Mouse (Mus musculus) cerebellum, adult 18-20 months (tissue): Measurements from ENCODE around the gene Wbp11.
A peak's percentile ranks its signal among the peaks of the same experiment; 100 is the strongest.

Source experiments
- DNase-seq, 2 experiments: peaks; one replicate each; pipeline ENCODE4 v3.0.0; 2021

The Wbp11 gene

DNA sequence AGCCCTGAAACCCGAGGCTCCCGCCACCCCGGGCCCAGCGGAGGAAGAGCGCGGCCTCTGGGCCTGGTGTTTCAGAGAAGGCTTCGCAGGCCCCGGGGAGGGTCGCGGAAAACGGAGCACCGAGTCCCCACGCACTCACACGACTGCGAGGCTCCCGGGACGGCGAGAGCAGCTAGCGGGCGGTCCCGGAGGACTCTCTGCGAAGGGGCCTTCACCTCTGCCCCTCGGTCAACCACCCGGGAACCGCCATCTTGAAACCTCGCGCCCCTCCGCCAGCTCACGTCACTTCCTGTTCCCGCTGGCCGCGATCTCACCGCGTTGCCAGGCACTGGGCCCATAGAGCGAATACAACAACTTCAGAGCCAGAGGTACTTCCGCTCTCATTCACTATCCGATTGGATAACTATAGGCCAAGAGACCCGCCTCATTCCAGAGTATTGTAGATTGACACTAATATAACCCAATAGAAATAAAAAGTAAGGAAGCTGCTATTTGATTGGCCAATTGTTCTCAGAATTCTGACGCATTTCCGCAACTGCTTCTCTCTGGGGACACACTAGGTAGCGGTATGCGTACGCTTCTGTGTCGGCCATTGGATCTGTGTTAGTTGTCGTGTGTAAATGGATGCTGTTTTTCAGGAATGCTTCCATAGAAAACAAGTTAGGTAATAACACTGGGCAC is at the start of gene Wbp11:
TSS of gene Wbp11 (minus strand) at position 353 of the 681 bp plus-strand sequence.
- DNase-seq = peak; percentile 95 to 97

DNA sequence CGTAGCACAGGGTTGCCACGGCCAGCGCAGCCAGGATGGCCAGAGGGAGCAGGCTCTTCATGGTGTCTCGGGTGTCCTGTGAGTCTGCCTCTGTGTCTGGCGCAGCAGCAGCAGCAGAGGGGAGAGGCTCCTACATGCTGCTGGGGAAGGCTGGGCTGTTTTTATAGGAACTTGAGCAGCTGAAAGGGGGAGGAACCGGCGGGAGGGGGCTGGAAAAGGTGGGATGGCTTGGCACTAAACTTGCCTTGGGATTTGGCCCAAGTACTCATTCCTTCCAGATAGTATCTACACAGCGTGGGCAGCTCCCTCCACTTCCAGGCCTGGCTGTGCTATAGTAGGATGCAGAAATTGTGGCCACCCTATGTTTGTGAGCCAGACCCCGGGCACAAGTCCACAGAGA is 47.6 kb upstream of the Wbp11 start, which contains the start of gene Mgp:
TSS of gene Mgp (minus strand) at position 154 of the 400 bp plus-strand sequence.
- DNase-seq = no peak

DNA sequence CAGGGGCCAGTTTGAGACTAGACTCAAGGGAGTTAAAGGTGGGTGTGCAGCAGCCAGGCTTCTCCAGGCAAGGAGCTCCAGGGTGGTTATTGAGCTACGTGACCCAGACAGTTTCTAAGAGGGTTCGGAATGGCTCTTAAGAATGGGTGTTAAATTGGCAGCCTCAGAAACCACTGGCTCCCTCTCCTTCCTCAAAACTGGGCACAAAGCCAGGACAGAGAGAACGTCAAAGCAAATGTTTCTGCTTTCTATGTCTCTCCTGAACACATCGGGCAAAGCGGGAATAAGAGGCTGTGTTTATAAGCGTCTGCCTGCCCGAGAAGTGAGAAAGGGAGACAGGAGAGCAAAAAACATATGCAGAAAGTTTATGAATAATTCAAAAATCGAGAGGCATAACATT is 46.6 kb upstream of the Wbp11 start:
- no peak for DNase-seq

DNA sequence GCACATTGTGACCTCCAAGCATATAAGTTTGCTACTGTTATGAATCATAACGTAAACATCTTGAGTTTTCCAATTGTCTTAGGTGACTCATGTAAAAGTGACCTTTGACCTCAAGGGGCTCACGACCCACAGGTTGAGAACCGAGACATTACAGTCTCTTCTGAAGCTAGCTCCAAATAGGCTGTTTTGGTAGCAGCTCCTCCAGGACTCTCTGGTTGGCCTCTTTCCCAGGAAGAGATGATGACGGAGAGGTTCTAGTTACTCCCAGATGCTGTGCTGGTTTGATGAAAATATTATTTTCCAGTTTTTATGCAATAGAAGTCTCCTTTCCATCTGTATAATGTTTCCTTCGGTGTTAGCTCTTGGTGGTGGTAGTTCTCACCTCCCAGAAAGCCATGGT is 40.9 kb upstream of the Wbp11 start:
- DNase-seq = no peak

DNA sequence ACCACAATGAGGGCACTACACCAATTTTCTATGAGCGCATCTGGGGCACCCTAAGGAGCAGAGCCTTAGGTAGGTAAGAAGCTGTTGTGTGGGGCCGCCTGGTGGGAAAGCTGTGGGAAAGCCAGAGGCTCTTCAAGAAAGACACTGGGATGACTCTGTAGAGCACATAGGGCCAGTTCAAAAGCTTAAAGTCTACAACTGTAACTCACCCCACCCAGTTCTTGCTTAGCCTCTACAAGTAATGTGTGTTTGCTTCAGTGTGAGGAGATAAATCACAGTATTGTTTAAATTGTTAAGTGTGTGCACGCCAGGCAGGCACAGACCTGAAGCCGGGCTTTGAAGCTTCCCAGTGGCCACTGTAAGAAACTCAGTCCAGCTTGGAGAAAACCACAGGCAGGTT is 38.1 kb upstream of the Wbp11 start:
- DNase-seq = no peak

DNA sequence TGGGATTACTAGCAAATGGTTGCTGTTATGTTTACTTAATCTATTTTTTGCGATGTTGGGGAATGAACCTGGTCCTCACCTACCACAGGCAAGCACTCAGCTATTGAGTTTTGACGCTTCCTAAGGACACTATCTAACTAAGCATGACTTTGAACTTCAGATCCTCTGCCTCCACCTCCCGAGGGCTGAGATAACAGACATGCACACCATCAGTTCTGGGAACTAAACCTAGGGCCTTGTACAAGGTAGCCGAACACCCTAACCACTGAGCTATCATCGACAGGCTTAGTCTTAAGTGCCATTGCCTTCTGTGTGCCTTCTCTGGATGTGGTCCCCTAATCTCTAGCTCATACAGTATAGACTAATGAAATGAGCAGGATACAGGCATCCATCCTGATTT is 37.3 kb upstream of the Wbp11 start:
- no peak for DNase-seq

DNA sequence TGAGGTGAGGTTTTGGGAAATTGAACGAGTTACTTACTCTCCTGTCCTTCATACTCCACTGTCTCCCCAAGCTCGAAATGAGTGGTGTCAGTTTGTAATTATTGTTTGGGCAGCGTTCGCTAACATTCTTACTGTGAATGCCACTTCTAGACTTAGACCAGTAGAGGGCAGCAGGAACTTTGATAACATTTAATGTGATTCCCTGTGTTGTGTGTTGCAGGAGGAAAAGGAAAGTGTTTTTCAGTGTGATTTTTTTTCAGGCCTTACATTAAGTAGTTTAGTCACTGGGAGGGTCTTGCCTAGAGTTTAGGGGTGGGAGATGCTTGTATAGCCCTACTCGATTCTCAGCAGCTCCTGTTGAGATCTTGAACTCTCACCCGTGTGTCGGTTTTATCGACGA is 33.0 kb upstream of the Wbp11 start:
- peak in 1 of 2 experiments; percentile 6 for DNase-seq

DNA sequence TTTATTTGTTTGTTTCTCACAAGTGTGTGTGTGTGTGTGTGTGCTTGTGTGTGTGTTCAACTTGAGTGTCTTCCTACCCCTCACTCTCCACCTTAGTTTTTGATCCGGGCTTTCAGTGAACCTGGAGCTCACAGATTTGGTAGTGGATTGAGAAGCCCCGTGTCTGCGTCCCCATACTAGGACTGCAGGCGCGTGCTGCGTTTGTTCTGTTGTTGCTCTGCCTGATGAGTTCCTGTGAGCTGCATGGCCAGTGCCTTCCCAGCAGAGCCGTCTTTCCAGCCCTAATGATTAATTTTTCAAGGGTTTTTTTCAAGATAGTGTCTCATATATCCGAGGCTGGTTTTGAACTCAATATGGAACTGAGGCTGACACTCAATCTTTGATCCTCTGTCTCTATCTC is 30.4 kb upstream of the Wbp11 start:
- no peak for DNase-seq

DNA sequence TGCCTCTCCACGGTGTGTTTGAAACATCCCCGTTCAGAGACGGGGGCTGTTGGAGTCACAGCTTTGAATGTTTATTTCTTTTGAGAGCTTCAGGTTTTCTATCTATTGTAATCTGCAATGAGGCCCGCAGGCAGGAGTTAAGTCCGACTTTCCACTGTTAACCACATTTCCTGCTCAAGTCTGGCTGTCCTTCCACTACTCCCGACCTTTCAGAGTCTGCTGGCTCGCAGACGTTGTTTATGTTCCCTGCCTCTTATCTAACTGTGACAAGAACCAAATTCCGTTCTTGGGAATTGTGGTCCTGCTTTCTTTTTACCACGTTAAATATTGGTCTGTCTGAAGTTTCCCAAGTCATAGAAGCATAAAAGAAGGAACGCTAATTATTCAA is 29.8 kb upstream of the Wbp11 start:
- no peak for DNase-seq

DNA sequence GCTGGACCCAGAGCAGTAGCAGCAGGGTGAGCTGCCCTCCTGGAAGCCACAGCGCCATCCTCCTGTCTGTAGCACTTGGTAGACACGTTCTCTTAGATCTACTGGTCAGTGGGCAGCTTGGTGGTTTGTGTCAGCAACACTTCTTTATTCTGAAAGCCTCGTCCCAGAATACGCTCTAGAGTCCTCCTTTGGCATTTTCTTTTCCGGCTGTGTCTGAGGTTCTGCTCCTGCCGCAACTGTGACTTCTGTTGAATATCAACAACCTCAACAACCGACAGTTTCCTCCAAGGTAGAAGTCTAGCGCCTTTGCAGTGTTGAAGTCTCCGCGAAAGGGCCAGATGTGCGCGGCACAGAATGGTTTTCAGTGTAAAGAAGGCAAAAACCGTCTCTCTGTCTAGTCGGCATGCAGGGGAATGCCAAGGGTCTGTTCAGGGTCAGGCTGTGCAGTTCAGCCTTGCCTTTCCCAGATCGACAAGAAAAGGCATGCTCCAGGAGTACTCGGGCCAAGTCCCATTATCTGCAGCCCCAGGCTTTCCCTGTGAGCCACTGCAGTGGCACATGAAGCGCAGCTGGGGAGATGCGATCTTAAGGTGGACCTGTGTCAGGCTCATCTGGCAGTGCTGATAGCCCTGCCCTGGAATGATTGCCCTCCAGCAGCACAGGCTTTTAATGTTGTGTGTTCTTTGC is 29.3 kb upstream of the Wbp11 start, which contains the start of gene Art4:
TSS of gene Art4 (minus strand) at position 548 of the 687 bp plus-strand sequence.
- DNase-seq = no peak

DNA sequence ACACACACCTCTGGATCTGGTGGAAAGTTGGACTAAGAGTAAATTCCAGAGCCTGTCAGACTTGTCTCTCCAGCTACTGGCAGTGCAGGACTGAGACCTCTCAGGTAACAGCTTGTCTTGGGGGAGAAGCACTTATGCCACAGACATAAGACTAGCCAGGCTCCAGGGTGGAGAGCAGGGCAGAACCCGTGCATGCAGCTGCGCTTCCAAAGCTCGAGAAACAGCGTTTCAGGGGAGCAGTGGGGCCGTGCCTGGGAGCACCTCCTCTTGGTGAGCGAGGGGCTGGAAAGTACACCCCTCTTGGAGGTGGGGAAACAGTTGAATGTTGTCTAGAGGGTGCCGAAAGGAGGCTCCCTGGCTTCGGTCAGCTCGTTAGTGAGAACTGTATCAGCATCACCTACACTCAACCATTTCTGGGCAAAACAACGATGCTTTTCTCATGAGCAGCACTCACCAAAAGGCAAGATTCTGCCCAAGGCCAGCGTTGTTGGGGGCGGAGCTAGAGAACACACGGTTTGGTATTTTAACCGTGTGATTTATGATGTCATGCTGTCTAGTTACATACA is 28.1 kb upstream of the Wbp11 start:
- no peak for DNase-seq

DNA sequence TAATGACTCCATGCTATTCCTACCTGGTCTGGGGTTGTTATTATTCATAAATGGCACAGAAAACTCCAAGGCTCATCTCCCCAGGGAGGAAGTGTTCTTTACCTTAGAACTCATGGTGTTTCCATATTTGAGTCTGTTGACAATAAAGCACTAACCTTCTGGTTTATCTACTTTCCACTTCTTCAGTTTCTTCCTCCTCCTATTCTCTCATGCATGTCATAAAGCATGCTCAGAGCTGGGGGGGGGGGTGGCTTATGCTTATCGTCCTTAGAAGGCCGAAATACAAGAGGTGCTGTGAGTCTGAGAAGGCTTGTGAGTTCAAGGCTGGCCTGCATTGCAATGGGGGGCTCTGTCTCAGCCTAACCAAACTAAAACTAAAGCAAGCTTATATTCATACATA is 27.1 kb upstream of the Wbp11 start:
- no peak for DNase-seq

DNA sequence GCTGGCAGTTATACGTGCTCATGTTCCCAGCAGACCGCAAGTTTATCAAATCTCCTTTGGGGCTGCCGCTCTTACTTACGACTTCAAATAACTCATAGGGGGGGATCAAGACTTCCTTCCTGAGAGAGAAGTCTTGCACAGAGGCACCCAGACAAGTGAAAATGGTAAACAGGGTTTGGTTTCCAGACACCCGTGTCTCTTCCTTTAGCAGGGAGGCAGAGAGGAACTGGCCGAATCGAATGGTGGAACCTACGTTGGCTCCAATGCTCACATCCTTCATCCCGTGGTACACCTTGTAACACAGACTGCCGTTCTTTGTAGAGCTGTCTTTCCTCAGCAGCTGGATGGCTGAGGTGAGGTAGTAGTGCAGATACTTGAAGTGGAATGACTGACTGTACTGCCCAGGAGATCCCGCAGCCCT is 26.3 kb upstream of the Wbp11 start:
- no peak for DNase-seq

DNA sequence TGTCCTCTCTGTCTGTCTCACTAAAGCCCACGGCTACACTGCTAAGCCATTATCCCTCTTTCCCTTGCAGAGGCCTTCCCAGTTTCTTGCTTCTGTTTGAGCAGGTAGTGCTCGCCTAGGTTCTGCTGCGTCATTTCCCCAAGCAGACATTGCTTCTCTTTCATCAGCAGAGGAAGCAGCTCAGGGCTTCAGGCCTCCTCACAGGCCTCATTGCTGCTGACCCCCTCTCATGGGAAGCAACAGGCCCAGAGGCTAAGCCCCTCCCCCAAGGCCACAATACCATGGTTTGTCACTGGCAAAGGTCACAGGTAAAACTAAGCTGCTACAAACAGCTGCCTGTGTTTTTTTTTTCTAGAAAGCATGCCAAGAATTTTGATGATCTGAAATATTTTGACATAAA is 24.7 kb upstream of the Wbp11 start:
- DNase-seq = no peak

DNA sequence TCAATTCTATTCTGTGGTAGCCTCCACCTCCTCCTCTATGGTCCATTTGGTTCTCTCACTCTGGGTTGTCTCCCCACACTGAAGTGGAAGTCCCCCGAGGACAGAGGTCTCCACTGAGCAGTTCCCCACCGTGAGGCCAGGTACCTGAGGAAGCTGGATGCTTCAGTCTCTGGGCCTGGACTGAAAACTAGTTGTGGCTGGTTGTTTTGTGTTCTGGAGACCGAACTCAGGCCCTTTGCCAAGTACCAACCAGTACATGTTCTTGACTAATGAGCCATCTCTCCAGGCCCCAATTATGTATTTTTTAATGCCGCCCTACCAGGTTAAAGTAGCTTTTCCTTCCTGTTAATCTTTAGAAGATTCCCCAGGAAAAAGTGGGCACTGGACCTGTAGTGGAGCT is 24.3 kb upstream of the Wbp11 start:
- no peak for DNase-seq

DNA sequence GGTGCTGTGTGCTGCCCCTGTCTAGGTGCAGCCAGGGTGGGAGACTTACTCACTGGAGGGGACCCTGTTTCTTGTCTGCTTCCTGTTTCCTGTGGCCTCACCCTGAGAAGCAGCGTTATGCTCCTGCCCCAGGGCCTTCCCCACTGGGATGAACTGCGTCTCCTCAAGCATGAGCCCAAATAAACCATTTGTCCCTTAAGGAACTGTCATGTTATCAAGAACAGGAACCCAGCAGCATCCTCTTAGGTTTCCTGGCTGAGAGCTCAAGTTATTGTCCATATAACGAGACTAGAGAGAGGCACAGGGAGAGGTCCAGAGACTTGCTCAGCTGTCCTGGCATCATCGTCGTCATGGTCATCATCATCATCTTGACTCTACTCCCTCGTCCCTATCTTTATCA is 22.2 kb upstream of the Wbp11 start:
- DNase-seq = no peak

DNA sequence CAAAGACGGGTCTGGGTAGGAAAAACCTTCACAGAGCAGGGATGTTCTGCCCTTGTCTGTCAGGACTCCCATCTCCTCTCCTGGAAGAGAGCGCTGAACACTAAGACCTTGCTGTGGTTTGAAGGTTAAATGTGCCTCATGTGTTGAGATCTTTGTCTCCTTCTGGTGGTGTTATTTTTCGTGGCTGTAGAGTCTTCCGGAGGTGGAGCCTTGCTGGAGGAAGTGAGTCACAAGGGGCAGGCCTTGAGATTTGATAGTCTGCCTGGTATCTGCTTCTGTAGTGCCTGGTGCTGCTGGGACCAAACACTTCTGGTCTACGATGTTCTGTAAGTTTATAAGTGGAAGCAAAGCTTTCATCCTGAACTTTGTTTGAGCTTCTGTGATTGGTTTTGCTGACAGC is 20.9 kb upstream of the Wbp11 start:
- DNase-seq = no peak

DNA sequence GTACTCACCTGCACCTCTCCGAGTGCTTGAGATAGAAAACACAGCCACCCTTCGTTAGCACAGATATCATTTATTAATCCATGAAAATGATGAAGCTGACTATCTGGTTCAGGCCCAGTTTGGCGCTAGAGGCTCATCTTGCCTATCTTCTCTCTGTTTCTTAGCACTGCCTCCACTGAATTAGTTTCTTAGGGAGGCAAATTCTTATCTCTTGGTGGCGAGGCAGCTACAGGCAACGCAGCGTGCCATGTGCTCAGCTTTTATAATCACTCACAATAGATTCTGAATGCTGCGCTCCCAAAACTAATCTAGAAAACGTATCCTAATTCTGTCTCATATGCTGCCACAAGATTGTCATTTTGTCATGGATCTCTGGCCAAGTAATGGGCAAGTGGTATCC is 20.4 kb upstream of the Wbp11 start:
- DNase-seq = no peak

DNA sequence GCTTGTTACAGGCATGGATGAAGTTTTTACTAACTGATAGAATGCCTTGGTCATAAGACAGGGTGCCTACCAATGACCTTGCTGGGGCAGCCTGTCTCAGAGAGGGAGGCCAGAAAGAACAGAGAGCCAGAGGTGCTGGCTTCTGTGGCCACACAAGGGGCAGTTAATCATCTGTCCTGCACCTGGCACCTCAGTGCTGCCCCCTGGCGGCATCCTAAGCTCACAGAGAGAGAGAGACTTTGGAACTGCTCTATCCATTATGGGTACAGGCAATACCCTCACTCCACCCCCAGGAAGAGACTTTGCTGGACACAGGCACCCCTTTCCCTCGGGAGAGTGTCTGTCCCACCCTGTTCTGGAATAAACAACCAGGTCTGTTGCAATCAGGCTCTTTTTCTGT is 19.8 kb upstream of the Wbp11 start:
- DNase-seq = peak; percentile 22 to 37

DNA sequence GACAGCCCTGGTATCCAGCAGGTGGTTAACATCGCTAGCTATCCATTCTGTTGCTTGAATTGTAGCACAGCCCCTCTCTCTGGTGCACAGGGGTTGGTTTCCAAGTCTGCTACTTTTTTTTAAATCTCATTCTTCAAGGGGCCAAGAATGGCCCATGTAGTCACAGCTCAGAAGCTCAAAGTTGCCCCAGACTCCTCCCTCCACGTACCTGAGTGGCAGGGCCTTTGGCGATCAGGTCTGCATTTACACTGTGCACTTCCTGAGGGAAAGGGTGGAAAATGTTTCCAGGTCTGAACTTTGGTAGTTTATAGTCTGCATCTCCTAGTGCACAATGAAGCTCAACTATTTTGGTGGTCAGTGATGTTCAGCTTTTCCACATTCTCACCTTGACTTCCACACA is 19.2 kb upstream of the Wbp11 start:
- no peak for DNase-seq

DNA sequence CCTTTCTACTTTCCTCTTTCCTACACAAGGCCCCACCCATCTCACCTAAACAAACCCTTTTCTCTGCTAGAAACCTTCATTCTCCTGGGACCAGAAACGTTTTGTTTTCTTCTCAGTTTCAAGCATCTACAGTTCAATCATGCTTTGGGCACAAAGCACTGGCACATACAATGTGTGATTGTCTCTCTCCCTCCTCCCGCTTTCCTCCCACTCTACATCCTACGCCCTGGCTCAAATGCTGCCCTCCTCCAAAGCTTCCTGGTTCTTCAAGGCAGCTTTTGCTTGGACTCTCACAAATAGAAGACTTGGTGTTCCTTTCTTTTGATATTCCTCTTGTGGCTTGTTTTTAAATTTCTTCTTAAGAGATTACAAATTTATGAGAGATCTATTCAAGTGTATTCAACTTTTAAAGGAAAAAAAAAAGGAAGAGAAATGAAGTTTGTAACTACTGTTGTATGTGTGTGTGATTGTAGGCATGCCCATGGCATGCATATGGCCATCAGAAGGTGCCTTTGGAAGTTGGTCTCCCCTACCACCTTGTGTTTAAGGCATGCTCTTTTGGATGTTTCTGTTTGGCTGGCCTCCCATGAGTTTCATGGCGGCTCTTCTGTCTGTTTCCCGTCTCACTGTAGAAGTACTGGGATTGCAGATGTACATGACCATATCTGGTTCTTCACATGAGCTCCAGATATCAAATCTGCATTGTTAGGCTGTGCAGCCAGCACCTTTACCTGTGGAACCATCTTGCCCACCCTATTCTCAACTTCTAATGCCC is 17.9 kb upstream of the Wbp11 start:
- DNase-seq = no peak

DNA sequence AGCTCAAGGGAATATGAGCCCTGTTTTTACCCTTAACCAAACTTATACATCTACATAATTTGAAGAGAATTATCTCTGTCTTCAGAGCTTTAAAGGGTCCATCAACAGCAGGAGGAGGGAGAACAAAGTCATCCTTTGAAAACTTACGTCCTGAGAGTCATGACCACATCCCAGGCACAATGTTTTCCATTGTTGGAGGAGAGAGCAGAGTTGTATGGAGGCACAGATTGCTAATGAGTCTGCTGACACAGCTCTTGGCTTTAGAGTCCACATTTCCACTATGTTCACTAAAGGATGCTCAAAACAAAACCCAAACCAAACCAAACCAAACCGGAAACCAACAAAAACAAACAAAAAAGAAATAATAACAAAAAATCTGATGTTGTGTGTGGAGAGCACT is 16.9 kb upstream of the Wbp11 start:
- no peak for DNase-seq

DNA sequence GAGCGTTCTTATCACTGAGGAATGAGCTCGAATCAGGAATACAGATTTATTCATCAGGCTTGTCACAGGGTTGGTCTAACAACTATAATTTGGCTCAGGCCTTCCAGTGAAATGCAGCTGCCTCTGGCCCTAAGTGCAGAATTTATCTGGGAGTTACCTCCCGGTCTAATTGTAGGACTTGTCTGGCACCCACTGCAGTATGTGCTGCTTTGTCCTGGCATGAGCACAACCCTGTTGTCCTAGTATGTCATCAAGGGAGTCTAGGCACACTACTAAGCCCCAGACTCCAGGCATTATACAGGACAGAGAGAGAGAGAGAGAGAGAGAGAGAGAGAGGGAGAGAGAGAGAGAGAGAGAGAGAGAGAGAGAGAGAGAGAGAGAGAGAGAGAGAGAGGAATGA is 9.3 kb upstream of the Wbp11 start:
- no peak for DNase-seq

DNA sequence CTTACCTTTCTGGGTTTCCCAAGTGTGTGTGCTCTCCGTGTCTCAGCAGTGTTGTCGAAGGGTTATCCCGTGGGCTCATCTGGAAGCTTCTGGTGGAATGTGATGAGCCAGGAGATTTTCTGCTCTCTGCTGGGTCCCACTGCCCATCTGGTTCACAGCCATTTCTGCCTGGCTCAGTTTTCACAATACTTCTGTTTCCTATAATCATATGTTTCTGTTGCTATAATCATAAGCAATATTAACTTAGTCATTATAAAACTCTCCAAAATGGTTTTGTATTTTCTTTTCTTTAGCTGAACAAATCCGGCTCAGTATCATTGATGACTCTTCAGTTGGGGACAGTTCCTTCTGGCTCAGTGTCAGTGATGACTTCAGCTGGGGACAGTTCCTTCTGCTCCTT is 7.3 kb upstream of the Wbp11 start, which contains the start of gene Smco3:
TSS of gene Smco3 (minus strand) at position 101 of the 400 bp plus-strand sequence.
- DNase-seq = no peak
